Mouse (Mus musculus): ENCODE data around the gene Zdhhc20. TPM values are rescaled to one million over a fixed set of nuclear protein-coding genes. Genes with fewer than 3 reads are reported as not detected.

Gene Zdhhc20
- total and polyA plus RNA-seq, 3 experiments = 3.3 to 8.3 (median 6.7) TPM

GRCm38 (mm10) chr14:57789311-57789710, 100.8 kb downstream of the Zdhhc20 start:
- no peak overlapping the region for H3K27ac ChIP-seq

GRCm38 (mm10) chr14:57787406-57787805, 102.7 kb downstream of the Zdhhc20 start:
- H3K4me3 ChIP-seq = no peak overlapping the region
- no peaks in the 10 kb centered on the region for H3K4me1 ChIP-seq (ENCODE audit: control insufficient read depth, insufficient read depth, low read length)
- H3K27me3 ChIP-seq (ENCODE audit: control insufficient read depth, insufficient read depth, low read length) = no peaks in the 10 kb centered on the region
- DNase-seq = no peak
- H3K9ac ChIP-seq (ENCODE audit: low read depth, low read length) = no peak overlapping the region
- intact Hi-C loops (cut with DNase I) = no loop called here
- no peaks in the 10 kb centered on the region for H3K36me3 ChIP-seq (ENCODE audit: control insufficient read depth, insufficient read depth, low read length)
- H3K79me2 ChIP-seq (replicated peaks; ENCODE audit: control insufficient read depth, insufficient read depth, low read length) = no peaks in the 10 kb centered on the region
- 51% methylated on average over 4 of the region's 4 CpGs for whole genome bisulfite sequencing
- H3K27ac ChIP-seq = no peak overlapping the region
- TF ChIP-seq EP300 (IDR thresholded peaks at IDR 0.05; ENCODE audit: insufficient read depth, low read depth, low read length) (no peak), CTCF (IDR thresholded peaks at IDR 0.05) (no peak), POLR2A (IDR thresholded peaks at IDR 0.05; ENCODE audit: insufficient read depth, low read depth, low read length) (no peak)

More at GRCm38 (mm10) chr14:57789311-57789710, 100.8 kb downstream of the Zdhhc20 start:
- Histone ChIP-seq H3K27me3 (ENCODE audit: control insufficient read depth, insufficient read depth, low read length) (no peaks in the 10 kb centered on the region), H3K36me3 (ENCODE audit: control insufficient read depth, insufficient read depth, low read length) (no peaks in the 10 kb centered on the region), H3K4me3 (no peak overlapping the region), H3K9ac (ENCODE audit: low read depth, low read length) (no peak overlapping the region), H3K79me2 (replicated peaks; ENCODE audit: control insufficient read depth, insufficient read depth, low read length) (no peaks in the 10 kb centered on the region), H3K4me1 (ENCODE audit: control insufficient read depth, insufficient read depth, low read length) (no peaks in the 10 kb centered on the region)
- WGBS = 81% methylated on average over 2 of the region's 2 CpGs
- TF ChIP-seq CTCF (IDR thresholded peaks at IDR 0.05) (no peak), POLR2A (IDR thresholded peaks at IDR 0.05; ENCODE audit: insufficient read depth, low read depth, low read length) (no peak), EP300 (IDR thresholded peaks at IDR 0.05; ENCODE audit: insufficient read depth, low read depth, low read length) (no peak)
- intact Hi-C loops (cut with DNase I) = no loop called here
- DNase-seq = no peak

Small RNA genes within 50 kb of the gene (microRNA-seq; reads per million reads assigned to microRNA genes)
- 0 reads per million in 2 experiments for gene Mir3077

Other genes starting within 250 kb of the Zdhhc20 start
- 10 to 100 TPM; 10.9 to 12.7 TPM for gene Xpo4, start 224.8 kb downstream of the Zdhhc20 start, total RNA-seq (2021)
- gene Xpo4, start 224.8 kb downstream of the Zdhhc20 start, polyA plus RNA-seq (2012; rRNA removed) = 2.8 and 6.4 TPM in 2 replicates
- gene Gm49361, start 144.2 kb downstream of the Zdhhc20 start, total RNA-seq (2021) = 1 to 10 TPM; 1.9 to 2.2 TPM
- gene Gm49361, start 144.2 kb downstream of the Zdhhc20 start, polyA plus RNA-seq (2012; rRNA removed) = not detected in 2 replicates
- 10 to 100 TPM; 30.1 to 31.2 TPM for gene Lats2, start 131.9 kb downstream of the Zdhhc20 start, total RNA-seq (2021)
- 18.6 and 22.8 TPM in 2 replicates for gene Lats2, start 131.9 kb downstream of the Zdhhc20 start, polyA plus RNA-seq (2012; rRNA removed)
- gene Sap18, start 92.1 kb downstream of the Zdhhc20 start, total RNA-seq (2021) = 10 to 100 TPM; 74.8 to 80.2 TPM
- gene Sap18, start 92.1 kb downstream of the Zdhhc20 start, polyA plus RNA-seq (2012; rRNA removed) = 4.0 and 5.6 TPM in 2 replicates
- under 1 TPM; 0.16 to 0.52 TPM for gene Ska3, start 64.1 kb downstream of the Zdhhc20 start, total RNA-seq (2021)
- gene Ska3, start 64.1 kb downstream of the Zdhhc20 start, polyA plus RNA-seq (2012; rRNA removed) = 0.23 TPM in 1 of 2 replicates, not detected in the other
- 10 to 100 TPM; 57.1 to 72.2 TPM for gene Mrpl57, start 64.0 kb downstream of the Zdhhc20 start, total RNA-seq (2021)
- 42.0 and 45.2 TPM in 2 replicates for gene Mrpl57, start 64.0 kb downstream of the Zdhhc20 start, polyA plus RNA-seq (2012; rRNA removed)
- gene Micu2, start 109.0 kb upstream of the Zdhhc20 start, total RNA-seq (2021) = 10 to 100 TPM; 70.3 to 77.7 TPM
- 22.1 and 35.6 TPM in 2 replicates for gene Micu2, start 109.0 kb upstream of the Zdhhc20 start, polyA plus RNA-seq (2012; rRNA removed)
- gene Fgf9, start 180.3 kb upstream of the Zdhhc20 start, total RNA-seq (2021) = 10 to 100 TPM in 1 of 2 experiments, 1 to 10 TPM in 1; 7.6 to 11.1 TPM
- 4.5 and 5.6 TPM in 2 replicates for gene Fgf9, start 180.3 kb upstream of the Zdhhc20 start, polyA plus RNA-seq (2012; rRNA removed)

Measured in heart, adult 2 months (tissue).